Mouse (Mus musculus) c-Kit-positive CD71-negative TER-119-negative erythroid progenitor cells, embryonic 14.5 days (primary cell): ENCODE results near the gene Rap1gap2.

ENCODE experiments used
- DNase-seq: peaks from one replicate; pipeline ENCODE4 v3.0.0-alpha.2; 2013; ENCODE audit warnings: low read depth

Gene Rap1gap2

GRCm38 (mm10) chr11:74501061-74501460 is 109.7 kb downstream of the Rap1gap2 start:
- no peak for DNase-seq

GRCm38 (mm10) chr11:74499521-74500099 is 111.1 kb downstream of the Rap1gap2 start:
- DNase-seq, result no peak

DNA sequence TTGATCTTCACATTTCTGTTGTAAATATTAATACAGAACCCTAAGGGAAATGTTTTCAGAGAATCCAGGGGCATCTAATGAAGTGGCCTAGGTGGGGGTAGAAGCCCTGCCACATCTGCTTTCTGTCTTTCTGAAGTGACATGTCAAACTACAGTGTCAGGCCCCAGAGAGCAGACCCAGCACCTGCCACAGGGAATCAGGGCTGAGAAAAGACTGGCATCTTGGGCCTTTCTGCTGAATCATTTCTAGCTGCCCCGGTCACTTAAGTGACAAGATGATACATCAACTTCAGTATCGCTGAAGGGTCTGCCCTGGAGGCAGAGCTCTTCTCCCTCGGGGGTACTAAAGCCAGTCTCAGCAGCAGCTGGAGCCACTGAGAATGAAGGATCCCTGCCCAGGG is 111.7 kb downstream of the Rap1gap2 start:
- no peak for DNase-seq

GRCm38 (mm10) chr11:74496581-74496980 is 114.1 kb downstream of the Rap1gap2 start:
- DNase-seq, result no peak

GRCm38 (mm10) chr11:74493936-74494335 is 116.8 kb downstream of the Rap1gap2 start:
- no peak for DNase-seq

DNA sequence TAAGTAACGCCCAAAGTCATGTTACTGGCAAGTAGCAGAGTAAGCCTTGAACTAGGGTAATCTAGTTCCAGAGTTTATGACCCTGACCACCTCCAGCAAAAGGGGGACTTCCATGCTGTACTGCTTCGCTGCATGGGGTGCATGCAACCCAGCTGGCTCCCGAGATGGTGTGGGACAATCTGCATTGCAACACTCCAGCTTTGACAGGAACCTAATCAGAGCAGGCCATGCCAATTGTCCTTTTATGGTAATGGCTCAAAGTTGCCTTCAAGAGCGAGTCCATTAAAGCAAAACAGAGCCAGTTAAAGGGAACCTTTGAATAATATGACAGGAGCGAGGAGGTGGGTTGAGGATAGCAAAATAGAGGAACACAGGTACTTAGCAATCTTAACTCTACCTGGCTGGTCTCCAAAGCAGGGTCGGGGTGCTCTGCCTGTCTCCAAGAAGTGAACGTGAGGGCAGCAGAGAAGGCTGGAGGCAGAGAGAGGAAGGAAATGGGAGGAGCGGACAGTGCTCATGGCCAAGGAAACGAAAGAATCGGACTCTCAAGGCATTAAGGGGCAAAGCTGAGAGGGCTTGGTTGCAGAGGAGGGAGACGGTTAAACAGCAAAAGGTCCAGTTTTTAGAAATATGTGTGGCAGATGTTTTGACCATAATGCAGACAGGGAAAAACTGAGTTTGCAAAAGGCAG is 117.4 kb downstream of the Rap1gap2 start:
- DNase-seq, result no peak

DNA sequence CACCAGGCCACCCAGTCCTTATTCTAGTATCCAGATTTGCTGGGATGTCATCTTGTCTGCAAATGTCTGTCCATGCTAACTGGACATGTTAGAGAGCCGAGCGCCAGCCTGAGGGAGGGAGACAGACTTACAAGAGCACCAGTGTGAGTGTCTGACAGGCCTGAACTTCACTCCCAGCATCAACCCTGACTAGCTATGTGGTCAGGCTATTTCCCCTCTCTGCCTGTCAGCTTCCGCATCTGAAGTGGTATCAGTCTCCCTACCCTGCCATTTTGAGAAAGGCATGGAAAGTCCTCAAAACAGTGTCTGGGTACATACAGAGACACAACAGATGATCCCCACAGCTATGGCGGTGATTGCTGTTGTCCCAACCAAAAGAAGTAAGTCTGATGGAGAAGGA is 119.6 kb downstream of the Rap1gap2 start:
- DNase-seq, result peak; percentile 10

DNA sequence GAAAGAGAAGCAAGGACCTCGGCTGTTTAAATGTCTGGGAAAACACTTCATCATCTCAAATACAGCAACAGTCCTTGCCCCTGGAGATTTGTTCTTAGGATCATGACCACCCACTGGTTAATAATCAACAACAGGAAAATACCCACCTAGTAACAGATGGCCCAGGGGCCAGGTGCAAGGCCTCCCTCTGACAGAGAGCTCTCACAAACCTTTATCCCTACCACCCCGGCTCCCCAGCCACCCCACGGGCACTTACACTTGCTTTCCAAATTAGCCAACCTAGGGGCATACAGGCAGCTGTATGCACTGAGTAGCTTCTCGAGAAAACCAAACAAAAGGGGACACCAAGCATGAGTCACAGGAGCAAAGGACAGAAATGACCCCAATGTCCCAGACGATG is 121.5 kb downstream of the Rap1gap2 start:
- DNase-seq, result no peak

- DNase-seq, result no peak
These were observed 122.8 kb downstream of the Rap1gap2 start for GRCm38 (mm10) chr11:74487952-74488351.

DNA sequence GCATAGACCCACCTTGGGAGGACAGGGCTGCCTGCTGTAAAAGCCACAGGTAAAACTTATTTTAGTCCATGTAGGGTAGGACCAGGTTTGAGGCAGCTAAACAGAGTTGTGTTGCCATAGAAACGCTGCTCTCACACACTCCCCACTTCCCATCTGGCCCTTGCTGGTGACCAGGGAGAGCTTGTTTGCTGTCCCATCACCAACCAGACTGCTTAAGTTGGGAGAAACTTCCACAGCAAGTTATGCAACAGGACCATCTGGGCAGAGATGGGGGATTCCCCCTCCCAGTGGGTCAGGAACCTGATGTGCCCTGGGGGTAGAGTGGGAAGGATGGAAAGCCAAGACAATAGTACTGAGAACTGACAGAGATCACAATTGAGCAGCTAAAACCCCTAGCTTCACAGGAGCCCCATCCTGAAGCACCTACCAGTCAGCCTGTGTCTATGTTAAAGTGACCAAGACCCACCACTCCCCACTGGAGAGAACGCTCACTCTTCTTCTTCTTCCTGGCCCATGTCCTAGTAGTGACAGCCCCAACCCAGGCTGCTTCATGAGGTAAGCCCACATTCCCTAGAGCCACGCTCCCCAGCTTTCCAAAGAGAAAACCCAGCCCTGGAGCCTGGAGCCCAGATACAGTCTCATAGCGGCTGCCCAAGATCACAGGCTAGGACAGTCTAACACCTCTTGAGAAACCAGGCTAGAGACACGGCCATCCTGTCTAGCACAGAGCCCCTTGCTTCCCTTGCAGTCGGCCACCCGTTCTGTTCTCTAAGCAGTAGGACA is 125.1 kb downstream of the Rap1gap2 start:
- no peak for DNase-seq

- no peak for DNase-seq
These were observed 126.8 kb downstream of the Rap1gap2 start for GRCm38 (mm10) chr11:74483871-74484270.

GRCm38 (mm10) chr11:74483153-74483817 is 127.4 kb downstream of the Rap1gap2 start:
- DNase-seq, result no peak

GRCm38 (mm10) chr11:74481797-74482196 is 128.9 kb downstream of the Rap1gap2 start:
- no peak for DNase-seq

DNA sequence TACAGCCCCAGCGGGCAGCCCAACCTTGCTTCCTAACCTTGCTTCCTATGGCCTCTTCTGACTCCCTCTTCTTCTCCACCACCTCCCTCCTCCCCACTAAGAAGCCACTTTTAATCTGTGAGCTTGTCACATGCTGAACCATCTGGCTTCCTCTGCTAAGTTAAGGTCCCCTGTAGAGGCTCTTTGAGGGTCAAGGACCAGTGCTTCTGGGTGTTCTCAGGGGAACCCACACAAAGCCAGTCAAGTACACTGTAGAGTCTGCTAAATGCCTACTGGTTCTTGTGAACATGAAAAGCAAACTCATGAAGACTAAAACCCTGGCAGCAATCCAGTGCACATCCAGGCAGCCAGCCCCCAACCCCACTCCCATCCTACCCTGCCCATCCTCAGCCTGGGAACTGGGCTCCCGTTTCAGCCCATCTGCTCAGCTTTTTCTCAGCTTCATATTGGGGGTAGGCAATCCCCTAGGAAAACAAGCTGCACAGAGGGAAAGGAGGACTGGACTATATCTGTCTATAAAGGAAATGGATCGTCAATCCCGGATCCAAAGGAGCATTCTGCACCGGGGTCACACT is 130.9 kb downstream of the Rap1gap2 start:
- no peak for DNase-seq

GRCm38 (mm10) chr11:74478877-74479276 is 131.8 kb downstream of the Rap1gap2 start:
- no peak for DNase-seq

GRCm38 (mm10) chr11:74472671-74473070 is 138.0 kb downstream of the Rap1gap2 start:
- DNase-seq, result no peak

DNA sequence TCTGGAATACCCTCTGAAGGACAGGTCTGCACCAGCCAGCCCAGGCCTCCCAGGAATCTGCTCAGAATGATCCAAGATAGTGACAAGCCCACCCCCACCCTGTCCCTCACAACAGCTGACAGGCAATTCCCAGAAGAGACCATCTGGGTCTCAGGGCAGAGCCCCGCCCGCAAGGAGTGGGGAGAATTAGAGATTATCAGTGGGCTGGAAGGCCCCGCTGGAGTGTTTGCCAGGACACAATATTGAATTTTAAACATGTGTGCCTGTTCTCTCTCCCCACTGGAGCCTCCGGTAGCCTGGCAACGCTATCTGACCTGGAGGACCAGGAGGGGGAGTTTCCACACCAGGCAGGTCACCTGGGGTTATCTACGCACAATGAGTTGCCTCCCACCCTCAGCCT is 142.5 kb downstream of the Rap1gap2 start:
- no peak for DNase-seq

- no peak for DNase-seq
These were observed 145.0 kb downstream of the Rap1gap2 start for GRCm38 (mm10) chr11:74465712-74466111.

DNA sequence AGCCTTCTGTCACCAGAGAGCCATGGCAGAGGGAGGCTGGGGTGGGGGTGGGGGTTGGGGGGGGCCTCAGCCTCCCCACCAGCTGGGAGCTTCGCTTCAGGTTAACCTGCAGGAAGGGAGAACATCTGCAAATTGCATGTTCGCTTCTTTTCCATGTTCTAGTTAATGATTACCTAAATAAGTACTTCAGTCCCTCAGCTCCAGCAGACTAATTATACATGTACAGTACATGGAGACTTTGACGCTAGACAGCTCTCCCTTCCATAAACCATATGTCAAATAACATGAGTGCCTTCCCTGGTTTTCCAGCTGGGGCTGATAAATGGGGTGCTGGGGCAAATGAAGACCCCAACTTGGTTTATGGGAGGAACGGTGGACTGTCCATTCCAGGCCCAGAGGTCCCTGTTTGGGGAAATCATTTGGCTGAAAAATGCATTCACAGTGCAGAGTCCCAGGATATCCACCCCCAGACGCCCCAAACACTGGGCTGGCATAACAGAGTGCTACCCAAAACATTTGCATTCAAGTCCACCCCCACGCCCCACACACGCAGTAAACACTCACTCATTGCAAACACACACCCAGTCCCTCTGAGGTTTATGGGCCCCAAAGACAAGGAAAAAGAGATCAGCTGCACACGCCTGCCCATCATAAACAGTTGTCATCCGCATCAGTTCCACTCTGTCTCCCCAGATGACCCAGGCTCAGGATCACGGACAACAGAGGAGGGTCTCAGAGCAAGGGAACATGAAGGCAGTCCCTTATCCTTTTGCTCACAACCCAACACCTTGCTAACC is 146.3 kb downstream of the Rap1gap2 start:
- no peak for DNase-seq

- no peak for DNase-seq
These were observed 148.1 kb downstream of the Rap1gap2 start for GRCm38 (mm10) chr11:74462651-74463050.

DNA sequence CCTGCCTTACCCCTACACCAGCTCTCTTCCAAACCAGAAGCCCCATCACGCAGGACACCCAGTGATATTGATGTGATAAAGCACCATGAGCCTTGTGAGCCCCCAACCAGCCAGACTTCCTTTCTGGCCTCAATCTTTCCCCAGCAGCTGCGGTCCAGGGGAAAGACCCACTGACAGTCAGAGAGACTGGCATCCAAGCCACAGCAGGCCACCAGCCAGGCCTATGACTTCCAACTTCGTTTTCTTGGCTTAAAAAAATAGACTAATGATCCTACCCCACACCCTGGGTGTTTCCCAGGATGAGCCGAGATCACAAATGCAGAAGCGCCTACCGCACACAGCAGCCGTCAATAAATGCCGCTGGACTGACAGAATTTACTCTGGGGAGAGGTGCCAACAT is 151.1 kb downstream of the Rap1gap2 start:
- no peak for DNase-seq
